Mouse (Mus musculus) mesoderm, embryonic 11.5 days (tissue): ENCODE measurements around the gene Opn5.

Experiments used
- DNase-seq: peaks from one replicate; pipeline ENCODE4 v3.0.0-alpha.2; 2012; ENCODE audit warnings: low read depth, low spot score

The Opn5 gene

GRCm38 (mm10) chr17:42611295-42611694, at the start of gene Opn5:
Gene Opn5 (minus strand): TSS chr17:42611395.
- DNase-seq = no peak

GRCm38 (mm10) chr17:42658634-42659422, 47.6 kb upstream of the Opn5 start:
- peak; percentile 84 for DNase-seq

- DNase-seq = no peak
These were observed 32.2 kb upstream of the Opn5 start for GRCm38 (mm10) chr17:42643416-42643815.

GRCm38 (mm10) chr17:42630206-42630605, 19.0 kb upstream of the Opn5 start:
- no peak for DNase-seq

- DNase-seq = peak; percentile 70
These were observed 2.0 kb upstream of the Opn5 start for GRCm38 (mm10) chr17:42613043-42613737.

GRCm38 (mm10) chr17:42608270-42608669, 2.9 kb downstream of the Opn5 start:
- DNase-seq = peak; percentile 52

GRCm38 (mm10) chr17:42602829-42603784, 8.1 kb downstream of the Opn5 start:
- DNase-seq = peak; percentile 78

GRCm38 (mm10) chr17:42586486-42586885, 24.7 kb downstream of the Opn5 start:
- DNase-seq = no peak

- DNase-seq = no peak
These were observed 28.2 kb downstream of the Opn5 start for GRCm38 (mm10) chr17:42583029-42583331.

GRCm38 (mm10) chr17:42582281-42583028, 28.7 kb downstream of the Opn5 start:
- no peak for DNase-seq

- DNase-seq = no peak
These were observed 30.6 kb downstream of the Opn5 start for GRCm38 (mm10) chr17:42580623-42581022.

GRCm38 (mm10) chr17:42580196-42580595, 31.0 kb downstream of the Opn5 start:
- no peak for DNase-seq

- peak; percentile 73 for DNase-seq
These were observed 34.5 kb downstream of the Opn5 start for GRCm38 (mm10) chr17:42576671-42577168.

GRCm38 (mm10) chr17:42573786-42574185, 37.4 kb downstream of the Opn5 start:
- DNase-seq = no peak

GRCm38 (mm10) chr17:42549578-42549977, 61.6 kb downstream of the Opn5 start:
- no peak for DNase-seq

- DNase-seq = no peak
These were observed 81.0 kb downstream of the Opn5 start for GRCm38 (mm10) chr17:42530147-42530546.

- no peak for DNase-seq
These were observed 101.6 kb downstream of the Opn5 start for GRCm38 (mm10) chr17:42509356-42510262.
